Mouse (Mus musculus) thymus, postnatal 25 days (tissue): ENCODE measurements around the gene Vmn2r112.
"Not testable (repeated sequence)": the region's sequence is repeated elsewhere in the genome, so short reads cannot be mapped to it uniquely, and the experiment has no call there.

Source experiments
- DNase-seq: peaks from one replicate; pipeline ENCODE4 v3.0.0; 2022

The Vmn2r112 gene

GRCm38 (mm10) chr17:22600651-22601050 is at the start of gene Vmn2r112:
TSS of gene Vmn2r112 (plus strand) at chr17:22600951.
- not testable (repeated sequence) for DNase-seq

- not testable (repeated sequence) for DNase-seq
These were observed 27.4 kb upstream of the Vmn2r112 start, which contains the start of gene Vmn2r111 for GRCm38 (mm10) chr17:22573382-22573781. TSS of gene Vmn2r111 (minus strand) at chr17:22573482.

- DNase-seq, result no peak
These were observed 29.9 kb downstream of the Vmn2r112 start for GRCm38 (mm10) chr17:22630646-22631045.
